Mouse (Mus musculus): ENCODE measurements around the gene Cmc2. TPM values are rescaled to one million over a fixed set of nuclear protein-coding genes. Genes with fewer than 3 reads are reported as not detected.

Gene Cmc2
- polyA plus RNA-seq, 1 experiment from 2014 or later: 89.0 TPM

Other genes starting within 250 kb of the Cmc2 start
- 2.6 and 3.1 TPM in 2 replicates for gene Cdyl2, start 188.5 kb downstream of the Cmc2 start, polyA plus RNA-seq (2015; fragmentation: Nextera tagmentation; extraction: Ambion mirVana)
- gene Cenpn, start 275 bp upstream of the Cmc2 start, polyA plus RNA-seq (2015; fragmentation: Nextera tagmentation; extraction: Ambion mirVana): 33.2 and 36.2 TPM in 2 replicates
- gene Atmin, start 21.9 kb upstream of the Cmc2 start, polyA plus RNA-seq (2015; fragmentation: Nextera tagmentation; extraction: Ambion mirVana): 4.6 and 5.2 TPM in 2 replicates
- gene 1700030J22Rik, start 57.5 kb upstream of the Cmc2 start, polyA plus RNA-seq (2015; fragmentation: Nextera tagmentation; extraction: Ambion mirVana): 0.44 and 0.53 TPM in 2 replicates
- 90.2 and 91.0 TPM in 2 replicates for gene Gcsh, start 72.1 kb upstream of the Cmc2 start, polyA plus RNA-seq (2015; fragmentation: Nextera tagmentation; extraction: Ambion mirVana)
- 0.03 TPM in 1 of 2 replicates, not detected in the other for gene Pkd1l2, start 161.0 kb upstream of the Cmc2 start, polyA plus RNA-seq (2015; fragmentation: Nextera tagmentation; extraction: Ambion mirVana)
- 8.1 and 9.2 TPM in 2 replicates for gene Bco1, start 174.4 kb upstream of the Cmc2 start, polyA plus RNA-seq (2015; fragmentation: Nextera tagmentation; extraction: Ambion mirVana)
- 1.1 and 1.3 TPM in 2 replicates for gene Gan, start 236.7 kb upstream of the Cmc2 start, polyA plus RNA-seq (2015; fragmentation: Nextera tagmentation; extraction: Ambion mirVana)

Measured in liver, embryonic 13.5 days (tissue).